Mouse (Mus musculus) olfactory bulb, adult 2 months (tissue): ENCODE measurements around the gene Adamtsl1.

Experiments
- CTCF ChIP-seq: fragments of 200-500 bp; IDR thresholded peaks from 2 replicates; pipeline ENCODE4 v1.5.1; 2012; ENCODE audit warnings: low read depth, mild to moderate bottlenecking, low read length, moderate library complexity; ENCODE audit not compliant: insufficient read depth
- POLR2A ChIP-seq: fragments of 200-500 bp; IDR thresholded peaks from 2 replicates; pipeline ENCODE4 v1.6.1; 2012; ENCODE audit warnings: mild to moderate bottlenecking, low read depth, low read length, moderate library complexity; ENCODE audit not compliant: insufficient read depth

GRCm38 (mm10) chr4:86019586-86019985, 505.6 kb downstream of the Adamtsl1 start:
- TF ChIP-seq CTCF (no peak), POLR2A (no peak)
